Comparison of ENCODE assay signal across 8 mouse cellular contexts in genomic region chr12:3427067-3427889, GRCm38 (mm10). TPM values are rescaled to one million over a fixed set of nuclear protein-coding genes. Genes with fewer than 3 reads are reported as not detected.
DNase-seq lines count a peak whose midpoint lies in the region; ATAC-seq lines count a peak whose summit lies in the region.

No protein-coding gene starts in this region.

- 0 out of 2 replicates have a peak, but pooled peaks cover 2% of the 10 kb centered on the region for H3K9me3 ChIP-seq in forebrain, embryonic 10.5 days
- no peaks in the 10 kb centered on the region for H3K9me3 ChIP-seq in heart, embryonic 14.5 days (ENCODE audit: control insufficient read depth, low read length)
- H3K9me3 ChIP-seq in liver, embryonic 13.5 days (replicated peaks) = no peaks in the 10 kb centered on the region
- no peaks in the 10 kb centered on the region for H3K9me3 ChIP-seq in stomach, embryonic 14.5 days (ENCODE audit: control insufficient read depth, low read depth, low read length)

- peak overlapping the region; percentile 92 for H3K4me3 ChIP-seq in forebrain, embryonic 10.5 days
- H3K4me3 ChIP-seq in heart, embryonic 14.5 days (ENCODE audit: control insufficient read depth in 1 of 2, insufficient read depth in 1 of 2, low read depth in 1 of 2, low read length in 2 of 2) = peak overlapping the region; percentile 74 to 92
- peak overlapping the region; percentile 94 for H3K4me3 ChIP-seq in liver, embryonic 13.5 days (replicated peaks)
- H3K4me3 ChIP-seq in stomach, embryonic 14.5 days (ENCODE audit: low read depth, low read length) = peak overlapping the region; percentile 94

- WGBS in forebrain, embryonic 10.5 days = under 1% methylated on average over 65 of the region's 65 CpGs
- WGBS in heart, embryonic 14.5 days = under 1% methylated on average over 64 of the region's 65 CpGs
- WGBS in liver, embryonic 13.5 days (ENCODE audit: insufficient replicate concordance) = under 1% methylated on average over 64 of the region's 65 CpGs
- WGBS in stomach, embryonic 14.5 days = under 1% methylated on average over 65 of the region's 65 CpGs

- peaks cover 23% of the 10 kb centered on the region for H3K4me1 ChIP-seq in forebrain, embryonic 10.5 days
- H3K4me1 ChIP-seq in heart, embryonic 14.5 days (ENCODE audit: control insufficient read depth in 2 of 2, insufficient read depth in 2 of 2, low read length in 2 of 2) = peaks cover 5 to 22% of the 10 kb centered on the region in 2 experiments
- peaks cover 52% of the 10 kb centered on the region for H3K4me1 ChIP-seq in liver, embryonic 13.5 days (replicated peaks)
- H3K4me1 ChIP-seq in stomach, embryonic 14.5 days (ENCODE audit: control insufficient read depth, insufficient read depth, low read length) = peaks cover 4% of the 10 kb centered on the region; the same call in 1 of the 2 replicates

- peak overlapping the region; percentile 97 for H3K9ac ChIP-seq in heart, embryonic 14.5 days (ENCODE audit: low read length)
- H3K9ac ChIP-seq in liver, embryonic 13.5 days = peak overlapping the region; percentile 98
- peak overlapping the region; percentile 89 for H3K9ac ChIP-seq in stomach, embryonic 14.5 days (replicated peaks; ENCODE audit: low read depth, low read length)

- ATAC-seq in heart, embryonic 14.5 days (ENCODE audit: insufficient number of reproducible peaks, insufficient read depth, low FRiP score, low read depth) = peak; percentile 60
- ATAC-seq in liver, embryonic 13.5 days (ENCODE audit: low read depth) = peak; percentile 62
- ATAC-seq in stomach, embryonic 14.5 days (ENCODE audit: insufficient number of reproducible peaks, insufficient read depth, low FRiP score, low read depth) = peak; percentile 63

- peak overlapping the region; percentile 76 for H3K4me2 ChIP-seq in heart, embryonic 14.5 days (ENCODE audit: low read length)
- H3K4me2 ChIP-seq in liver, embryonic 13.5 days = peak overlapping the region; percentile 84
- peak overlapping the region; percentile 42 for H3K4me2 ChIP-seq in stomach, embryonic 14.5 days (replicated peaks; ENCODE audit: low read depth, low read length)

- H3K27ac ChIP-seq in forebrain, embryonic 10.5 days = peak overlapping the region; percentile 97
- H3K27ac ChIP-seq in heart, embryonic 14.5 days (replicated peaks in 1 of 2; ENCODE audit: control insufficient read depth in 1 of 2, insufficient read depth in 1 of 2, low read depth in 2 of 2, low read length in 2 of 2) = peak overlapping the region; percentile 97 to 99
- H3K27ac ChIP-seq in liver, embryonic 13.5 days = peak overlapping the region; percentile 98
- peak overlapping the region; percentile 94 for H3K27ac ChIP-seq in stomach, embryonic 14.5 days (ENCODE audit: low read length)

- peak; percentile 69 to 72 for DNase-seq in CD8-positive naive resting alpha-beta T cell, adult 2 months (ENCODE audit: low read depth in 2 of 2, low spot score in 2 of 2)
- peak; percentile 53 for DNase-seq in c-Kit-positive CD71-negative TER-119-negative erythroid progenitor cells, embryonic 14.5 days (ENCODE audit: low read depth)
- peak; percentile 79 for DNase-seq in forebrain, embryonic 10.5 days (ENCODE audit: extremely low spot score, low spot score)
- DNase-seq in kidney, postnatal 10 days = peak; percentile 79
- DNase-seq in liver, embryonic 13.5 days = peak; percentile 84
- DNase-seq in natural killer cell, adult 2 months (ENCODE audit: low spot score in 2 of 2) = peak; percentile 51 to 65

- H3K36me3 ChIP-seq in forebrain, embryonic 10.5 days (replicated peaks) = peaks cover 28% of the 10 kb centered on the region
- 0 out of 2 replicates have a peak, but pooled peaks cover 5% of the 10 kb centered on the region for H3K36me3 ChIP-seq in heart, embryonic 14.5 days (ENCODE audit: control insufficient read depth, insufficient read depth, low read length)
- H3K36me3 ChIP-seq in liver, embryonic 13.5 days = peaks cover 16% of the 10 kb centered on the region
- H3K36me3 ChIP-seq in stomach, embryonic 14.5 days (ENCODE audit: control insufficient read depth, insufficient read depth, low read length) = no peaks in the 10 kb centered on the region

- H3K27me3 ChIP-seq in forebrain, embryonic 10.5 days (ENCODE audit: poor library complexity, severe bottlenecking) = no peaks in the 10 kb centered on the region
- H3K27me3 ChIP-seq in heart, embryonic 14.5 days (ENCODE audit: control insufficient read depth, insufficient read depth, low read length) = no peaks in the 10 kb centered on the region
- H3K27me3 ChIP-seq in liver, embryonic 13.5 days = no peaks in the 10 kb centered on the region
- no peaks in the 10 kb centered on the region for H3K27me3 ChIP-seq in stomach, embryonic 14.5 days (ENCODE audit: control insufficient read depth, insufficient read depth, low read length)

RNA-seq across cellular contexts. Expression of gene Asxl2, which starts 0.6 kb away (rescaled TPM):
- polyA plus RNA-seq in forebrain, embryonic 10.5 days (2016; fragmentation: Nextera tagmentation; extraction: Ambion mirVana) = 16.4 and 17.7 TPM in 2 replicates
- polyA plus RNA-seq in heart, embryonic 14.5 days (2014; fragmentation: Nextera tagmentation; extraction: Ambion mirVana) = 18.7 and 21.6 TPM in 2 replicates
- polyA plus RNA-seq in liver, embryonic 13.5 days (2015; fragmentation: Nextera tagmentation; extraction: Ambion mirVana) = 9.6 and 12.3 TPM in 2 replicates
- 24.1 and 25.6 TPM in 2 replicates for polyA plus RNA-seq in stomach, embryonic 14.5 days (2014; fragmentation: Nextera tagmentation; extraction: Ambion mirVana)

Comparison
In these comparisons a context has a peak if more than half of its experiments do, and no peak if none do; other contexts are left out.
1. Peak in every context shown above with its lines: DNase-seq, ATAC-seq, H3K4me3 ChIP-seq and H3K27ac ChIP-seq.